Mouse (Mus musculus): ENCODE data around the gene Pold2. TPM values are rescaled to one million over a fixed set of nuclear protein-coding genes. Genes with fewer than 3 reads are reported as not detected.
"Not testable (repeated sequence)": the region's sequence is repeated elsewhere in the genome, so short reads cannot be mapped to it uniquely, and the experiment has no call there.

Gene Pold2
- polyA plus RNA-seq, 1 experiment from 2014 or later = 115 TPM

DNA sequence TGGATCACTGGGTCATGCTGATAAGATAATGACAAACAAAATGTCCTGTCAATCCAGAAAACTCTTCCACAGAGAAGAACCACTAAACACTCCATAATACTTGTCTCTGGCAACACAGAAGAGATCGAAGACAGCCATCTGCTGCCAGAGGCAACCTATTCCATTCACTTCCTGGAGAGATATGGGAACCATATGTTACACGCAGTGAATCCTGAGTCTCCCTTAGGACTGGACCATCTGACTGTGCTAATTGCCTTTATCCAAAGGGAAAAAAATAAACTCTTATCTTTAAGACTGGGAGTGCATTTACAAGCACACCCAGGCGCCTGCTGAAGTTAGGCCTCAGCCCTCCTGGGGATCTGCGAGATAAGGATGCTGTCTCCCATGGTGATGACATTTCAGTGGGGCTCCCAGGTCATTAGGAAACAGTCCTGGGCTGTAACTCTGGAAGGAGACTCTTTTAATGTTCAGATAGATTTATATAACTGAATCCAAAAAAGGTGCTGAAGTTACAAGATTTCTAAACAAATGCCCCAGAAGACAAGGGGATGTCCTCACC is 14.8 kb upstream of the Pold2 start:
- Histone ChIP-seq H3K9ac (ENCODE audit: low read length) (no peak overlapping the region), H3K4me1 (ENCODE audit: control insufficient read depth, insufficient read depth, low read length) (peaks cover 58% of the 10 kb centered on the region), H3K9me3 (replicated peaks; ENCODE audit: control insufficient read depth, low read length) (no peaks in the 10 kb centered on the region), H3K4me2 (ENCODE audit: low read depth, low read length) (no peak overlapping the region), H3K4me3 (ENCODE audit: low read length) (no peak overlapping the region), H3K27me3 (ENCODE audit: control insufficient read depth, insufficient read depth, low read length) (no peaks in the 10 kb centered on the region), H3K27ac (ENCODE audit: low read length) (peak overlapping the region; percentile 92), H3K36me3 (ENCODE audit: control insufficient read depth, insufficient read depth) (no peaks in the 10 kb centered on the region)
- ATAC-seq (replicated peaks; ENCODE audit: extremely low read depth, insufficient read depth, low FRiP score) = no peak
- WGBS = 16% methylated on average over 4 of the region's 4 CpGs

- H3K9ac ChIP-seq (ENCODE audit: low read length) = peak overlapping the region; percentile 35; the same call in 1 of the 2 replicates
- ATAC-seq (replicated peaks; ENCODE audit: extremely low read depth, insufficient read depth, low FRiP score) = peak; percentile 32
- no peak overlapping the region for H3K4me2 ChIP-seq (ENCODE audit: low read depth, low read length)
- H3K36me3 ChIP-seq (ENCODE audit: control insufficient read depth, insufficient read depth) = no peaks in the 10 kb centered on the region
- H3K27me3 ChIP-seq (ENCODE audit: control insufficient read depth, insufficient read depth, low read length) = no peaks in the 10 kb centered on the region
- H3K4me3 ChIP-seq (ENCODE audit: low read length) = no peak overlapping the region
- no peaks in the 10 kb centered on the region for H3K9me3 ChIP-seq (replicated peaks; ENCODE audit: control insufficient read depth, low read length)
- peaks cover 57% of the 10 kb centered on the region for H3K4me1 ChIP-seq (ENCODE audit: control insufficient read depth, insufficient read depth, low read length)
- 16% methylated on average over 8 of the region's 8 CpGs for WGBS
- H3K27ac ChIP-seq (ENCODE audit: low read length) = peak overlapping the region; percentile 92
These were observed 14.1 kb upstream of the Pold2 start for GRCm38 (mm10) chr11:5892151-5892591.

DNA sequence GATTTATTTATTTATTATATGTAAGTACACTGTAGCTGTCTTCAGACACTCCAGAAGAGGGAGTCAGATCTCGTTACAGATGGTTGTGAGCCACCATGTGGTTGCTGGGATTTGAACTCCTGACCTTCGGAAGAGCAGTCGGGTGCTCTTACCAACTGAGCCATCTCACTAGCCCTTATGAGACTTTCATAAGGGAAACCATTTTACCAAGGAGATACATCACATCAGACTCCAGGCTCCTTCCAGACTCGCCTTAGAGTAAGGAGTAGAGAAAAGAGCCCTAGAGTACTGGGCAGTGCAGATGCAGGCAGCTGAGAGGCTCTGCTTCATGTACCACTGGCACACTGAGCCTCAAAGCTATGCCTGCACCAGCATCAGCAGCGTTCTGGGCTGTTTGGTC is 10.5 kb upstream of the Pold2 start:
- H3K27ac ChIP-seq (ENCODE audit: low read length) = peak overlapping the region; percentile 81
- ATAC-seq (replicated peaks; ENCODE audit: extremely low read depth, insufficient read depth, low FRiP score); H3K27me3 ChIP-seq (ENCODE audit: control insufficient read depth, insufficient read depth, low read length); H3K4me3 ChIP-seq (ENCODE audit: low read length); H3K9me3 ChIP-seq (replicated peaks; ENCODE audit: control insufficient read depth, low read length); H3K36me3 ChIP-seq (ENCODE audit: control insufficient read depth, insufficient read depth); H3K4me2 ChIP-seq (ENCODE audit: low read depth, low read length): not testable (repeated sequence)
- 41% methylated on average over 5 of the region's 5 CpGs for WGBS
- 0 out of 2 replicates have a peak overlapping the region, but pooled peaks have one; percentile 13 for H3K9ac ChIP-seq (ENCODE audit: low read length)
- peaks cover 60% of the 10 kb centered on the region for H3K4me1 ChIP-seq (ENCODE audit: control insufficient read depth, insufficient read depth, low read length)

DNA sequence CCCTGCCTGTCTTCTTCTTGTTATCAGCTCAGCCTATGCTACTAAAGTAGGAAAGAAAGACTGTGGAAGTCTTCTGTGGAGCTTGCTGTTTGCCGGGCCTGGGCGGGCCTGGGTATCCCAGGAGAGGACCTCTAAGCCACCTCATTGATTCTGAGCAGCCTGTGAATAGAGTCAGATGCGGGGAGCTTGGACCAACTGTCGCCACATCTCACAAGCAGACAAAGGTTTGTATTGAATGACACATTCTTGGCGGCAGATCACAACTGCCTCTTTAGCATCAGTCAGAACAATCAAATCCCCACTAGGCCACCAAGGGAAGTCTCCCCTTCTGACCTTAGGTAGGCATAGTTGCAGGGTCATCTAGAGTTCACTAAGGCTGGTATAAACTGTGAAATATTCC is 9.2 kb upstream of the Pold2 start:
- peaks cover 53% of the 10 kb centered on the region for H3K4me1 ChIP-seq (ENCODE audit: control insufficient read depth, insufficient read depth, low read length)
- H3K4me2 ChIP-seq (ENCODE audit: low read depth, low read length) = no peak overlapping the region
- no peak overlapping the region for H3K4me3 ChIP-seq (ENCODE audit: low read length)
- no peak overlapping the region; the same call in 1 of the 2 replicates for H3K9ac ChIP-seq (ENCODE audit: low read length)
- H3K9me3 ChIP-seq (replicated peaks; ENCODE audit: control insufficient read depth, low read length) = no peaks in the 10 kb centered on the region
- peak overlapping the region; percentile 49; the same call in 1 of the 2 replicates for H3K27ac ChIP-seq (ENCODE audit: low read length)
- 46% methylated on average over 5 of the region's 5 CpGs for WGBS
- no peaks in the 10 kb centered on the region for H3K27me3 ChIP-seq (ENCODE audit: control insufficient read depth, insufficient read depth, low read length)
- ATAC-seq (replicated peaks; ENCODE audit: extremely low read depth, insufficient read depth, low FRiP score) = no peak
- H3K36me3 ChIP-seq (ENCODE audit: control insufficient read depth, insufficient read depth) = no peaks in the 10 kb centered on the region

GRCm38 (mm10) chr11:5886187-5886586 is 8.1 kb upstream of the Pold2 start:
- Histone ChIP-seq H3K27ac (ENCODE audit: low read length) (no peak overlapping the region), H3K4me2 (ENCODE audit: low read depth, low read length) (no peak overlapping the region), H3K27me3 (ENCODE audit: control insufficient read depth, insufficient read depth, low read length) (no peaks in the 10 kb centered on the region), H3K9me3 (replicated peaks; ENCODE audit: control insufficient read depth, low read length) (no peaks in the 10 kb centered on the region), H3K4me3 (ENCODE audit: low read length) (no peak overlapping the region), H3K9ac (ENCODE audit: low read length) (no peak overlapping the region), H3K4me1 (ENCODE audit: control insufficient read depth, insufficient read depth, low read length) (peaks cover 44% of the 10 kb centered on the region), H3K36me3 (ENCODE audit: control insufficient read depth, insufficient read depth) (no peaks in the 10 kb centered on the region)
- no peak for ATAC-seq (replicated peaks; ENCODE audit: extremely low read depth, insufficient read depth, low FRiP score)
- WGBS = 15% methylated on average over 9 of the region's 9 CpGs

- H3K27ac ChIP-seq (ENCODE audit: low read length) = no peak overlapping the region
- no peak overlapping the region for H3K4me2 ChIP-seq (ENCODE audit: low read depth, low read length)
- ATAC-seq (replicated peaks; ENCODE audit: extremely low read depth, insufficient read depth, low FRiP score) = no peak
- no peaks in the 10 kb centered on the region; the same call in 1 of the 2 replicates for H3K9me3 ChIP-seq (replicated peaks; ENCODE audit: control insufficient read depth, low read length)
- WGBS = 52% methylated on average over 8 of the region's 8 CpGs
- no peak overlapping the region for H3K9ac ChIP-seq (ENCODE audit: low read length)
- no peaks in the 10 kb centered on the region for H3K27me3 ChIP-seq (ENCODE audit: control insufficient read depth, insufficient read depth, low read length)
- no peaks in the 10 kb centered on the region for H3K36me3 ChIP-seq (ENCODE audit: control insufficient read depth, insufficient read depth)
- peaks cover 19% of the 10 kb centered on the region for H3K4me1 ChIP-seq (ENCODE audit: control insufficient read depth, insufficient read depth, low read length)
- no peak overlapping the region for H3K4me3 ChIP-seq (ENCODE audit: low read length)
These were observed 4.4 kb upstream of the Pold2 start for GRCm38 (mm10) chr11:5882518-5882917.

DNA sequence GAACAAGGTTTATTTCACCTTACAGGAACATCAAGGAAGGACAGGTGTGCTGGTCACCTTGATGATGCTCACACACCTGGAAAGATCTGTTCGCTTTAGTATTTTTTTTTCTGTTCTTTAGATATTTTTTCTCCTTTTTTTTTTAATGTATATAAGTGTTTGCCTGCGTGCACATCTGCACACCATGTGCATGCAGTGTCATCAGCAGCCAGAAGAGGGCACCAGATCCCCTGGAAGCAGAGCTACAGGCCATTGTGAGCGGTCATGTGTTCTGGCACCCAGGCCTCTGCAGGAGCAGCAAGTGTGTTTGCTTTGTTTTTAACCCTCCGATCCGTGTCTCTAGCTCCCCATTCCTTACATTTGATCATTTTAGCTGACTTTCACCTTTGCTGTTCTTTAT is 1.8 kb upstream of the Pold2 start:
- Histone ChIP-seq H3K4me1 (ENCODE audit: control insufficient read depth, insufficient read depth, low read length) (peaks cover 22% of the 10 kb centered on the region), H3K9me3 (replicated peaks; ENCODE audit: control insufficient read depth, low read length) (no peaks in the 10 kb centered on the region; the same call in 1 of the 2 replicates), H3K4me2 (ENCODE audit: low read depth, low read length) (no peak overlapping the region), H3K36me3 (ENCODE audit: control insufficient read depth, insufficient read depth) (peaks cover 6% of the 10 kb centered on the region; the same call in 1 of the 2 replicates), H3K9ac (ENCODE audit: low read length) (no peak overlapping the region), H3K27me3 (ENCODE audit: control insufficient read depth, insufficient read depth, low read length) (no peaks in the 10 kb centered on the region), H3K4me3 (ENCODE audit: low read length) (no peak overlapping the region), H3K27ac (ENCODE audit: low read length) (no peak overlapping the region)
- ATAC-seq (replicated peaks; ENCODE audit: extremely low read depth, insufficient read depth, low FRiP score) = no peak
- 59% methylated on average over 5 of the region's 5 CpGs for WGBS

DNA sequence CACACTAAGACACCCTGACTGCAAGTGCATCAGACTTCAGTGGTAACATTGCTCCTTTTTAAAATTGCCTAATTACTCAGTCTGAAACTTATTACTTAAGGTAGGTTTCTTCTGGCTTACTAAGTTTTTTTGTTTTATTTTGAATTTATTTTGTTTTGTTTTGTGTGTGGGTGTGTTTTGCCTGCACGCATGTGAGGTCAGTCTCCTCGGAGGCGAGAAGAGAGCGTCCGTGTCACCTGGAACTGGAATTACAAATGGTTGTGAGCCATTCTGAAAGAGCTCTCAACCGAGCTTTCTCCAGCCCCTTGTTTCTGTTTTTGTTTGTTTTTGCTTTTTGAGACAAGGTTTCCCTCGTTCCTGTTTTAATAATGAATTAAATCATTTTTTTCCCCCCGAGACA is 569 bp upstream of the Pold2 start:
- no peak for ATAC-seq (replicated peaks; ENCODE audit: extremely low read depth, insufficient read depth, low FRiP score)
- Histone ChIP-seq H3K36me3 (ENCODE audit: control insufficient read depth, insufficient read depth) (peaks cover 18% of the 10 kb centered on the region), H3K4me3 (ENCODE audit: low read length) (peak overlapping the region; percentile 85), H3K4me2 (ENCODE audit: low read depth, low read length) (peak overlapping the region; percentile 79), H3K27ac (ENCODE audit: low read length) (peak overlapping the region; percentile 89), H3K4me1 (ENCODE audit: control insufficient read depth, insufficient read depth, low read length) (peaks cover 22% of the 10 kb centered on the region), H3K27me3 (ENCODE audit: control insufficient read depth, insufficient read depth, low read length) (no peaks in the 10 kb centered on the region), H3K9me3 (replicated peaks; ENCODE audit: control insufficient read depth, low read length) (no peaks in the 10 kb centered on the region; the same call in 1 of the 2 replicates), H3K9ac (ENCODE audit: low read length) (peak overlapping the region; percentile 77)
- 41% methylated on average over 8 of the region's 8 CpGs for WGBS

GRCm38 (mm10) chr11:5877421-5877820 is 671 bp downstream of the Pold2 start:
- Histone ChIP-seq H3K27ac (ENCODE audit: low read length) (no peak overlapping the region), H3K9ac (ENCODE audit: low read length) (peak overlapping the region; percentile 82), H3K27me3 (ENCODE audit: control insufficient read depth, insufficient read depth, low read length) (no peaks in the 10 kb centered on the region), H3K4me1 (ENCODE audit: control insufficient read depth, insufficient read depth, low read length) (peaks cover 16% of the 10 kb centered on the region), H3K4me2 (ENCODE audit: low read depth, low read length) (peak overlapping the region; percentile 69), H3K36me3 (ENCODE audit: control insufficient read depth, insufficient read depth) (peaks cover 28% of the 10 kb centered on the region), H3K4me3 (ENCODE audit: low read length) (peak overlapping the region; percentile 85), H3K9me3 (replicated peaks; ENCODE audit: control insufficient read depth, low read length) (no peaks in the 10 kb centered on the region; the same call in 1 of the 2 replicates)
- 2% methylated on average over 5 of the region's 5 CpGs for WGBS
- ATAC-seq (replicated peaks; ENCODE audit: extremely low read depth, insufficient read depth, low FRiP score) = no peak

All from heart, embryonic 16.5 days (tissue).